Mouse (Mus musculus) lung, postnatal 36 days (tissue): ENCODE results near the gene Coro1c.
A peak's percentile ranks its signal among the peaks of the same experiment; 100 is the strongest.

Experiments used
- DNase-seq: peaks from one replicate; pipeline ENCODE4 v3.0.0; 2022; ENCODE audit warnings: mixed read lengths

The Coro1c gene

GRCm38 (mm10) chr5:113908592-113909441 lies at the start of gene Coro1c:
Coro1c (minus strand) TSS chr5:113908758.
- peak; percentile 99 for DNase-seq

DNA sequence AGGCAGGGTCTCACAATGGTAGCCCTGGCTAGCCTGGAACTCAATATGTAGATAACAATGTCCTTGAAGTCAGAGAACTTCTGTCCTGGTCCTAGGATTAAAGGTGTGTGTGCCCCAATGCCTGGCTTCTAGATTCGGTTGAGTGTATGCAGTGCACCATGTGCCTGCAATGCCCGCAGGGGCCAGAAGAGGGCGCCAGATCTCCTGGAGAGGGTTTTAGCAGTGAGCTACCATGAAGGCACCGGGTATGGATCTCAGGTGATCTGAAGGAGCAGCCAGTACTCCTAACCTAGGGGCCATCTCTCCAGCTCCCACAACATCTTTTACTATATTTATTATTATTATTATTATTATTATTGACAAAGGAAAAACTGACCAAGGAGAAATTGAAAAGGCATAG lies 48.0 kb upstream of the Coro1c start:
- peak; percentile 91 for DNase-seq

GRCm38 (mm10) chr5:113955691-113956090 lies 47.1 kb upstream of the Coro1c start:
- DNase-seq = no peak

DNA sequence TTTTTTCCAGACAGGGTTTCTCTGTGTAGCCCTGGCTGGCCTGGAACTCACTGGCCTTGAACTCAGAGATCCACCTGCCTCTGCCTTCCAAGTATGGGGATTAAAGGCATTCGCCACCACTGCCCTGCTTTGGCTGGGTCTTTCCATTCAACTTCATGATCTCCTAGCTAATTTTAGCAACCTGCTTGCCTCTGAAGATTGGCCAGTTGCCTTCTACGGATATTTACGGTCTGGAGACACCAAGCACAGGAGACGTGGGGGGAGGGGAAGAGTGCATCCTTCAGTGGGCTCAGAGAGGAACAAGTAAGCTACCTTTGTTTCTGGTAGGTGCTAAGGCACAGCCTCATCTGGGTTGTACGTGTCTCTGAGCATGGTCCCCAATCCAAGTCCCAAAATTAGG lies 46.7 kb upstream of the Coro1c start:
- DNase-seq = no peak

- peak; percentile 93 for DNase-seq
These were observed 45.9 kb upstream of the Coro1c start for GRCm38 (mm10) chr5:113954421-113954820.

GRCm38 (mm10) chr5:113952519-113952918 lies 44.0 kb upstream of the Coro1c start:
- DNase-seq = no peak

DNA sequence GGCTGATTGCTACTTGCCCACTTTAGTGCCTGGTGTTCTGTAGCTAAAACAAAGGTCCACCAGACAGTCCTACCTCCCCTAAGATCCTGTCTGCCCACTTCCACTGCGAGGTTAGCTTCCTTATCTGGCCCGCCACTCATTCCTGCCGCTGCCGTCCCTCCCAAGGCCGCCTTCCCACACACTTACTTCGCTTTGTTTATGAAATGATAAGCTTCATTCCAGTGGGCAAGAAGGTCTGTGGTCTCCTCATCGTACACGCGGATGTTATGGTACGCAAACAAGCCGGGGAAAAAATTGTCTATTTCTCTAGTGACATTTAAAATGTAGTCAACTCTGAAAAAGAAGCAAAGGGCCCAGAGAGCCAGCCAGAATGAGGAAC lies 43.1 kb upstream of the Coro1c start:
- no peak for DNase-seq

DNA sequence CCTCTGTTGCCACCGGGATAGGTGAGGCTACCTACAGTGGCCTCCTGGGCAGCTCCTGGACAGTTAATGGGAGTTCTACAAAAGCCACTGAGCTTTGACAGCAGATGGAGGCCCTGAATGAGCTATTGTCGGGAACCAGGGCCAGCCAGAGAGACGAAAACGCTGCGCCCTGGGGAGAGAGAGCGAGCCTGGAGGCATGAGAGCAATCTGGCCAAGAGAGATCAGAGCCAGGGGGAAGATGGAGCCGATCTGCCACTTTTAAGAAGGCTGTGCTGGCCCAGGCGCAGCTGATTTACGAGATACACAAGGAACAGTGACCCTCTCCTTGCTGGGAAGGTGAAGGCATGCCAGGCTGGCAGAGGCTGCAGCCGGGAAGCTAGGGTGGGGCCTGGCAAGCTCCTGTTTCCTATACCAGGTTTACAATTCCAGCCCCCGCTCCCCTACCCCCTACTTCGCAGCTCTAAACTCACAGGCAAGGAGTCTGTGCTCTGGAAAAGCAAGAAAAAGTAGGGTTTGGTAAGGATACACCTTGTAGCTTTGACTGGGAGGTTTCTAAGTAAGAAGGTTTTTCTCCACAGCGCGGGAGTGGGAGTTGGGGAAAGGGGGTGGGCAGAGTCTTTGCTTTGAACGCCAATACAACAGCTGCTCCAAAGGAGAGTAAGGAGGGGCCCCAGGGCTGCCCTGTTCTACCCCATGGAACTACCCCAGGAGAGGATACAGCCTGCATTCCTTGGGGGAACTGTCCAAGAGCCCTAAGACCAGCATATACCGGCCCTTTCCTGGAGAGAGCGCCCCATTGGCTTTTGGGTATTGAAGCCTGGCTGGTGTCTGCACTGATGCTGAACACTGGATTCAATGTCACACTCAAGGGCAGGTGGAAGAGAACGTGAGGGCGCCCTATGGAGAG lies 42.5 kb upstream of the Coro1c start:
- no peak for DNase-seq

- DNase-seq = no peak
These were observed 41.6 kb upstream of the Coro1c start for GRCm38 (mm10) chr5:113950133-113950532.

DNA sequence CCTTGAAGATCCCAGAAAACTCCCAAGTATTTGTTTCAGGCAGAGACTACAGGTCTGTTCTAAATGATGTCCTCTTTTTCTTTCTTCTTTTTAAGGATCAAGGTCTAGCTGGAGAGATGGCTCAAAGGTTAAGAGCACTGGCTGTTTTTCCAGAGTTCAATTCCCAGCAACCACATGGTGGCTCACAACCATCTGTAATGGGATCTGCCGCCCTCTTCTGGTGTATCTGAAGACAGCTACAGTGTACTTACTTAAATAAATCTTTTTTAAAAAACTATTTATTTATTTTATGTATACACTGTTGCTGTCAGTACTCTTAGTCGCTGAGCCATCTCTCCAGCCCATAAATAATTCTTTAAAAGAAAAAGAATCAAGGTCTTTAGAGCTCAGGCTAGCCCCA lies 38.7 kb upstream of the Coro1c start:
- no peak for DNase-seq

DNA sequence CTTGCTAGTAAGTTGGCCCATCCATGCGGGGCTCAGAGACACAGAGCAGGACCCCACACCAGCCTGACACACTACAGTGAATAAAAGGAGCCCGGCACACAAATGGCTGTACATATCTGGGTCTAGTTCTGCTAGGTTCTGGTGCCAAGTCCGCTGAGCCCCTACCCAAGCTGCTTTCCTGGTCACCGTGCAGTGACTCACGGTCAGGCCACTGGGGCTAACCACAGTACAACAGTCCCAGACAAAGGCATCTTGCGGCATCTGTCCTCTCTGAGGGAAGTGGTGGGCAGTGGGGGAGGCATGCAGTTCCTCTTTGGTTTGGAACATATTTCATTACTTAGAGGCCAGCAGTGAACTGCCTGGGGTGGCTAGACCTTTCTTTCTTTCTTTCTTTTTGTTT lies 36.6 kb upstream of the Coro1c start:
- DNase-seq = peak; percentile 68

GRCm38 (mm10) chr5:113943328-113943727 lies 34.8 kb upstream of the Coro1c start:
- no peak for DNase-seq

GRCm38 (mm10) chr5:113942580-113942979 lies 34.0 kb upstream of the Coro1c start:
- DNase-seq = peak; percentile 44

DNA sequence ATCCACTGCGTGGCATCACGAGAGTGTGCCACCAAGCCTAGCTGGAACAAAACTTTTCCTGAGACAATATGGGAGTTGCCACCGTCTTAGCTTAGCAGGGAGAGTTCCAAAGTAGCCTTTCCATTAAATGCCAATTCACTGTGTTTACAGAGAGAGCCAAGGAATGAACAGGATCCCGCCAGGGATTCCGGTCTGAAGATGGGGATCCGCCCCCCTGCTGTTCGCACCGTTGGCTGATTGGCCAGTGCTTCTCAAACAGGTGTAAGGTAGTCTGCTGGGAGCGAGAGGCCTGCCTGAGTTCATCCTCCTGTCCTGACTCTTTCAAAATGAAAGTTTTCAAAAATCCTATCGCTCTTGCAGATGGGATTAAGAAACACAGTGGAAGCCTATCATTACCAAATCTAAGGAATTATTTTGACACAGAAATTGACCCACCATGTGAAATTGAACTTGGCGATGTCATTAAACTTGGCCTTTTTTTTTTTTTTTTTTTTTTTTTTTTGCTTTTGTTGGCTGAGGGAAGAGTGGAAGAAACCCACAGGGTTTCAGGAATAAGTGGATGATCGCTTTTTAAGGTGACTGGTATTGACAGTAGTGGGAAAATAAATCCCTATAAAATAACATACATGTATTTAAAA lies 30.8 kb upstream of the Coro1c start:
- no peak for DNase-seq

DNA sequence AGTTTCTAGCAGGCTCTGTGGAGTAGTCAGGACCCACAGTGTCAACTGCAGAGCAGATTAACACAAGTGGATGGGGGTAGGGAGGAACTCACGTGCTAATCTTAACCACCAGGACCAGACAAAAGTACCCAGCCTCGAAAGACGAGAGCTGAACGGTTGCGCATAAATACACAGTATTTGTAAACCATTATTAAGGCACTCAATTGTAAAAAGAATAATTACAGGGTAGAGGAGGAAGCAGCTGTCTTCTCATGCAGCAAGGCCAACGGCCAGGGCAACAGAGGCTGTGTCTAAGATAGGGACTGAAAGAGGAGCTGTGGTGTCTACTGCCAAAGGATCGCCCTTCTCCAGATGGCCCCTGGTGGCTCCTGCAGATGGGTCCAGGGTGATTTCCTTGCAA lies 29.1 kb upstream of the Coro1c start:
- DNase-seq = no peak

- no peak for DNase-seq
These were observed 25.3 kb upstream of the Coro1c start for GRCm38 (mm10) chr5:113933889-113934288.

GRCm38 (mm10) chr5:113933480-113933879 lies 24.9 kb upstream of the Coro1c start:
- DNase-seq = peak; percentile 49

DNA sequence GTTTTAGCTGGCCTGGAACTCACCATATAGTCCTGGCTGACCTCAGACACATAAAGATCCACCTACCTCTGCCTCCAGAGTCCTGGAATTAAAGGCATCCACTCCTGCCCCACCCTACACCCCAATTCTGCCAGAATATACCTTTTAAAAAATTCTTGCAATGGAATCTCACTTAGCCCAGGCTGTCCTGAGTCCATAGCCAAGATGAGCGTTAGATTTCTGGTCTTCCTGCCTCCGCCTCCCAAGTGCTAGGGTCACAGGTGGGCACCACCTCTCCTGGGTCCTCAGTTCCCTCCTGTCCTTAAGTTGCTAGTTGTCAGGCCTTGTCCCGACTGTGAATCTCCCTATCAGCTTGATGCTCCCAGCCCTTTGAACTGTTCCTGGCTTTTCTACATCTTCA lies 23.8 kb upstream of the Coro1c start:
- no peak for DNase-seq

DNA sequence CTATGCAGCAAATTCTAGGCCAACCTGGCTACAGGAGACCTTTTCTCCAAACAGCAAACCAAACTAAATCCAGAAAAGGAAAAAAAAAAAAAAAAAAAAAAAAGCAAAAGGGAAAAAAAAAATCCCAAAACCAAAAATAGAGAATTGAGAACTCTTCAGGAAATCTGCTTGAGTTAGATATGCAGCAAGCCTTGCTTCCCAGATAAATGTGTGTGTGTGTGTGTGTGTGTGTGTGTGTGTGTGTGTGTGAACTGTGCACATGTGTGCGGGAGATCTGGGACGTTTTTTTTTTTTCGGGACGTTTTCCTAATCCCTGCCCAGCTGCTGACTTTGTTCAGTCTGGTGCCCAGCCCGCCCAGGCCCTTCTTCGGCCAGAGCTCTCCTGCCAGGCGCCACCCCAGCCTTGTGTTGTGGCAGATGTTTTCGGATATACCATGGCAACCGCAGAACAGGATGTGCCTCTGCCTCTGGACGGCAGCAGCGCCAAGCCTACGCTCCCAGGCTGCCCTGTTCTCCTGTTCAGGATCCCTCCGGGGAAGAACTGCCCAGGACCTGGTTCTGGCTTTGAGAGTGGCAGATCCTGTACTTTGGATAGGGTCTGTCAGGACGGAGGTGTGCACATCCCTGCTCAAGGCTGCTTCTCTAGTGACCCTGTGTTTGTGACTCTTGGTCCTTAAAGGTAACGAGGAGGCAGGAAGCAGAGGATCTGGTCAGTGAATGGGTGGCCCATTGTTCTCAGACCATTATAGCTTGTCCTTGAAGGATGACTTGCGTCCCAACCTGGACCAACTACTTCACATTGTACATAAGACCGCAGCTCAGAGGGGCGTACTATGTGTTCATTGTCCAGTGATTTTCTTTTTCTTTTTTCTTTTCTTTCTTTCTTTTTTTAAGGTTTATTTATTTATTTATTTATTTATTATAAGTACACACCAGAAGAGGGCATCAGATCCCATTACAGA lies 22.4 kb upstream of the Coro1c start:
- DNase-seq = peak; percentile 91

DNA sequence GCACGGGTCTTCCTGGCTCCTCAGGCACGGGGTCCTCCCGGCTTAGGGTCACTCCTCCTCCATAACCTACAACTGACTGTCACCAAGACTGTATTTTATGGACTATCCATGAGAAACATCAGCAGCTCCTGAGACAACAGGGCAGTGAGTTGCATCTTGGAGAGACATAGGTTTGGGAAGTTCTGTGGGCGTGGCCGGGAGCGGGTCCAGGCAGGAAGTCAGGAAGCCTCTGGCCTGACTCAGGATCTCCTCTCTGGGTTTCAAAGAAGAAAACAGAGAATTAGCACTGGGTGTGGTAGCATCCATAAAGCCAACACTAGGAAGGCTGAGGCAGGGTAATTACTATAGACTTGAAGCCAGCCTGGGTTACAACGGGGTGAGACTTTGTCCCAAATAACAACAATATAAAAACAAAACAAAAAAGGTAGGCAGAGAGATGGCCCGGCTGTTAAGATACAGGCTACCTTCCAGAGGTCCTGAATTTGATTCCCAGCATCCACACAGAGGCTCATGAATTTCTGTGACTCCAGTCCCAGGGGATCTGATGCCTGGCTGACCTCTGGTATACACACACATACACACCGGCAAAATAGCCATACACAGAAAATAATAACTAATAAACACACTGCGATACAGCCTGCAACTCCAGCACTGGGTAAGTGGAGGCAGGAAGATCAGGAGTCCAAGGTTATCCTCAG lies 21.5 kb upstream of the Coro1c start:
- peak; percentile 65 for DNase-seq

- DNase-seq = no peak
These were observed 21.0 kb upstream of the Coro1c start for GRCm38 (mm10) chr5:113929526-113929925.

GRCm38 (mm10) chr5:113924608-113925007 lies 16.1 kb upstream of the Coro1c start:
- DNase-seq = no peak
